Mouse (Mus musculus): ENCODE data around the gene Gm20517.
"Not testable (repeated sequence)": the region's sequence is repeated elsewhere in the genome, so short reads cannot be mapped to it uniquely, and the experiment has no call there.

Gene Gm20517

DNA sequence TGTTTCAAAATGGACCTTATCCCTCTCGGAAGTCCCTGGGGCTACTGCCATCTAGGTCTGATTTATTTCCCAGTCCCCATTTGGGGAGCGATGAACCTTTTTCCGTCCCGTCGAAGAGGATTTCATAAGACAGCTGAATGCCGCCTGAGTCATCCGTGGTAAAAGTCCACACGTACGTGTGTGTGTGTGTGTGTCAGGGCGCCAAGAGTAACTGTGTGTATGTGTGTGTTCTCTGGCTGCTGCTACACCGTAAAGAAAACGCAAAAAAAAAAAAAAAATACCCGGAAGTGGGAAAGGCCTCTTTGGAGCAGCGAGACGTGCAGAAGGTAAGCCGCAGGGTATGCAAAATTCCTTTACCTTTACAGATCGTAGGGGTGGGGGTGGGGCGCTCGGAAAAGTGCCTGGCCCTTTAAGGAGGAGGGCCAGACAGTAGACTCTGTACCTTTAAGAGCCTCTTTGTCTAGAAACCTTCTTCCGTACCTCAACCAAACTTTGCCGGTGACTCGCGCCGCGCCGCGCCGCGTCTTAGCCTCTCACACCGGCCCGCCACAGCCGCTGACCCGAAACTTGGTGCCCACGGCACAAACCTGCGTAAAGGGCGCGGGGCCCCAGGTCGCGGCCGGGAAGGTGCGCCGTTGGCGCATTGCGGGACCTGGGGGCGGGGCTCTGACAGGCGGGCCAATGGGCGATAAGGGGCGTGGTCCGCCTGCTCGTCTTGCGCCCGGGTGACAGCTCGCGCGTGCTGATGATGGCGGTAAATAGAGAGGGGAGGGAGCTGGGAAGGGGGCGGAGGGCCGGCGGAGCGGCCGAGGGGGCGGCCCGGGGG lies 17.7 kb downstream of the Gm20517 start:
- peak; percentile 90 for DNase-seq (ENCODE audit: low spot score)

DNA sequence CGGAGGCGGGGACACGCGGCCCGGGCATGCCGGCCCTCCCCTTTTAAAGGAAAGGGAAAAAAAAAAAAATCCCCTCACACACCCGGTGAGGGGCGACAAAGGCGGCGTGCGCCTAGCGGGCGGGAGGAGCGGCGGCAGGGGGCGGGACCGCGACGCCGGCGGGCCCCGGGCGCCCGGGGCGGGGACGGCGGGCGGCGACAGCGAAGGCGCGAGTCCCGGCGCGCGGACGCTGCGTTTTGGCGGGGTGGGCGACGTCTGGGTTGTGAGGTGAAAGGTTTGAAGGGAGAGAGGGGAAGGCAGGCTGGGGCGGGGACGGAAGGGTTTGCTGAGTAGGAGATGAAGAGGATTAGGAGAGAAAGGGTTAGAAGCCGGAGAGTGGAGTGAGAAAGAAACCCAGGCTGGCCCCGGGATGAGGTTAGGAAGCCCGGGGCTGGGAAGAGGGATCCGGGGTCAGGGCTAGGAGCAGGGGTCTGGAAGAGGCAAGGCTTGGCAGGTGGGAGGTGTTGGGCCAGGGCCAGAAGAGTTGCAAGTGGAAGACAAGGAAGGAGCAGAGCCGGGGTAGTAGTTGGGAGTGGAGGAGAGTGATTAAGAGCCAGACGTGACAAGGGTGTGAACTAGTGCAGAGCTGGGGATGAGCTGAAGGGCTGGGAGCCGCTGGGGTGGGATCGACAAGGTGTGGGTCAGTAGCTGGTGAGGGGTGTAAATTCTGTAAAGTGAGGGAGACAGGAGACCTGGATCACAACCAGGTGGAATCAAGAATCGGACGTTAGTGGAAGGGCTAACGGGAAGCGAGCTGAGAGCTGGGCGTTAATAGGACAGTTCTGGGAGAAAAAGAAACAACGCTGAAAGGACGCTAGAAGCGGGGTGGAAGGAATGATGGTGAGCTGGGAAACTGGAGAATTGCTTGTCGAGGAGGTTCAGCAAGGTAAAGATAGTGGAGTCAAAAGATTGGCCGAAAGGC lies 18.6 kb downstream of the Gm20517 start:
- peak; percentile 12 for DNase-seq (ENCODE audit: low spot score)

DNA sequence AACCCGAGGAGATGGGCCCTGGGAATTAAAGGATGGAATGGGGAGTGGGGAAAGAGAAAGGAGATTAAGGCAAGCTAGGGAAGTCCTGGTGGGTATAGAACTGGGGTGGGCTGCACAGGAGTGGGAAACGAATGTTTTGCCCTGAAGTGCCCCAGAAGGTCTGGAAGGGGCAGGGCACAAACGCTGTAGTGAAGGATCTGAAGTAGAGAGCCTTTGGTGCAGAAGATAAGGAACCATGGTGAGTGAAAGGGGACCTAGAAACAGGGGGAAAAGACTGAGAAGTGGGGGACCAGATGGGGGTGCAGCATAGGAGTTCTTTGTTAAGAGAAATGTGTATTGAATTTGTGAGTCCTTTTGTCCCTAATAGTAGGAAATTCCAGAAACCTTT lies 19.3 kb downstream of the Gm20517 start, which contains the start of gene Usp49:
Gene Usp49 (plus strand): TSS at position 13 of the 388 bp plus-strand sequence.
- no peak for DNase-seq (ENCODE audit: low spot score)

DNA sequence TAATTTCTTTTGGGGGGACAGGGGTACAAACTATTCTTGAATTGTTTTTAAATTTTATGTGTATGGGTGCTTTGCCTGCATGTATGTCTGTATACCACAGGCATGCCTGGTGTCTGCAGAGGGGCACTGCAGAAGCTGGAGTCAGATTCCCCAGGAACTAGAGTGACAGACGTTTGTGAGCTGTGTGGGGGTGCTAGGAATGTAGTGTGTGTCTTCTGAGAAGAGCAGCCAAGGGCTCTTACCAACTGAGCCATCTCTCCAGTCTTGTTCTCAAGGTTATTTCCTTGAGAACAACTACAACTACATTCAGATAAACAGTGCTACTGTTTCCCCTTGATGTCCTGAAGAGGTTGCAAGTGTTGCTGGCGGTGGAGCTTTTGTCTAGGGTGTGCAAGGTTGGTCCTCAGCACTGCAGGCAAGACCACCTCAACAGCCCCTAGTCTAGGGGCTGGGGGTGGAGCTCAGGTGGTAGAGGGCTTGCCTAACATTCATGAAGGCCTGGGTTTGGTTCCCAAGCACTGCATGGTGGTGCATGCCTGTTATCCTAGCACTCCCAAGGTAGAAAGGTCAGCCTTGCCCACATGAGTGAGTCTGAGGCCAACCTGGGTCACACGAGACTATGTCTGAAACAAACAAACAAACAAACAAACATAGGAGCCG lies 20.9 kb downstream of the Gm20517 start:
- DNase-seq (ENCODE audit: low spot score): no peak

DNA sequence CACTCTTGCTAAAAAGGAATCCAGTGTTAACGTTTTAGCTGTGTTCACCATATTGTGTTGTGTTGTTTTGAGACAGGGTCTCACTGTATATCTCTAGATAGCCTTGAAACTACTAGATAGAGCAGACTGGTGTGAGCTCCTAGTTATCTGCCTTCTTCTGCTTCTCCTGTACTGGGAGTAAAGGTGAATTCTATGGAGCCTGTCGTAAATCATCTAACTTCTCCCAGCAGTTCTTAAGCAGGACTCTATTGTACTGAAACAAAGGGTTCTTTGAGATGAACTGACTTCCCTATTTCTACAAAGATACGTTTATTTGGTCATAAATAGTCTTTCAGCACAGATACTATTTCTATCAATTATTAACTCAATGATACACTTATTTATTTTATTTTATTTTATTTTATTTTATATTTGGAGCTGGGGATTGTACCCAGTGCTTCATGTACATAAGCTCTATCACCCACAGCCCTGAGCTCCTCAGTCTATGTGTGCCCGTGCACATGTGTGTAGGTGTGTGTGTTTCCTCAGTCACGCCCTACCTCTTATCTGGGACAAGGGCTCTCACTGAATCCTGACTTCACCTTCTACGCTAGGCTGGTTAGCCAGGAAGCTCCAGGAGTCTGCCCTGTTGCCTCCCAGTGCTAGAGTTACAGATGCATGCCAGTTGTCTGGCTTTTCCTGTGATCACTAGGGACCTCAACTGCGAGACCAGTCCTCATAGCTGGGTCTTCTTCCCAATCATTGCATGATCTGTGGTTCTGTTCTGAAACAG lies 22.8 kb downstream of the Gm20517 start:
- no peak for DNase-seq (ENCODE audit: low spot score)

DNA sequence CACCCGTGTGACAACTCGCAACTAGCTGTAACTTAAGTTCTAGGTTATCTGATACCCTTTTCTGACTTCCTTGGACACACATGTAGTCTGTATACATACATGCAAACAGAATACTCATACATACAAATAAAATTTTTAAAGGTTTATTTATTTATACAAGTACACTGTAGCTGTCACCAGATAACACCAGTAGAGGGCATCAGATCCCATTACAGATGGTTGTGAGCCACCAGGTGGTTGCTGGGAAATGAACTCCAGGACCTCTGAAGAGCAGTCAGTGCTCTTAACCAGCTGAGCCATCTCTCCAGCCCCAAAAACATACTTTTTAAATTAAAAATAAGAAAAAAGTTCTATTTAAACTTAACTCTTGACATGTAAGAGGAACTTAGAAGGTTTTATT lies 31.6 kb downstream of the Gm20517 start:
- no peak for DNase-seq (ENCODE audit: low spot score)

DNA sequence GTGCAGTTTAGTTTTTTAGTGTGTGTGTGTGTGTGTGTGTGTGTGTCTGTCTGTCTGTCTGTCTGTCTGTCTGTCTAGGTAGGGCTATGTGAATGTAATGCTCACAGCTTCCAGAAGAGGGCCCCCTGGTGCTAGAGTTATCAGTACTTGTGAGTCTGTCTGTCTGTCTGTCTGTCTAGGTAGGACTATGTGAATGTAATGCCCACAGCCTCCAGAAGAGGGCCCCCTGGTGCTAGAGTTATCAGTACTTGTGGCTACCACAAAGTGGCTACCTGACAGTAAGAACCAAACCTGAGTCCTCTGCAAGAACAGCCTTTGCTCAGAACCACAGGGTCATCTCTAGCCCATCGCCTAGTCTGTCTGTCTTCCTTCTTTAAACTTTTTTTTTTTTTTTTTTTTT lies 35.3 kb downstream of the Gm20517 start:
- no peak for DNase-seq (ENCODE audit: low spot score)

DNA sequence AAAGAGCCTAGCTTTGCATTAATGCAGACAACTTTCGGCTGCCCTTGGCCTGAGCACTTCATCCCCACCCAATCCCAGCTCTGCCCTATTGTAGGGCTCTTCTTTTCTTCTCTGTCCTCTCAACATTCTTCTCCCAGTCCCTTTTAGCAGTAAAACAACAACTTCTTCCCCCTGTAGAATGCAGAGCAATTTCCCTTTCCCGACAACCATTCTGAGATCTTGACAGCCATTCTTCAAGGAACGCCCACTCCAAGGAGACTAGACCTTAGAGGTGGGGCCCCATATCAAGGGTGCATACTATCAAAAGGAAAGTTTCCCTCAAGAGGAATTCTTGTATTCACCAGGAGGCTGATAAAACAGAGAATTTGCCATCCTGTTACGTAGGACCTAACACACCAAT lies 37.6 kb downstream of the Gm20517 start:
- DNase-seq (ENCODE audit: low spot score): no peak

DNA sequence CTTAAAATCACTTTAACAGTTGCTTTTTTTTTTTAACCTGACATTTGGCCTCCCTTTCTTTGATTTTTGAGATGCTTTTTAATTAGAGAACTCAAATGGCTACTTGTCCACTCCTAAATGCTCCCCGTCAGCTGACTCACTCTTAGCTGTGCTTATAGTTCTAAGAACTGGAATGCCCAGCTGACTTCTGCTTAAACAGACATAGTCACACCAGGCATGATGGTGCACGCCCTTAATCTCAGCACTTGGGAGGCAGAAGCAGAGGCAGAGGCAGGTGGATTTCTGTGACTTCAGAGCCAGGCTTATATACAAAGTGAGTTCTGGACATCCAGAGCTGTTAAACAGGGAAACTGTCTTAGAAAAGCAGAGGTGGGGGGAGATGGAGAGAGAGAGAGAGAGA lies 40.6 kb downstream of the Gm20517 start:
- DNase-seq (ENCODE audit: low spot score): no peak

DNA sequence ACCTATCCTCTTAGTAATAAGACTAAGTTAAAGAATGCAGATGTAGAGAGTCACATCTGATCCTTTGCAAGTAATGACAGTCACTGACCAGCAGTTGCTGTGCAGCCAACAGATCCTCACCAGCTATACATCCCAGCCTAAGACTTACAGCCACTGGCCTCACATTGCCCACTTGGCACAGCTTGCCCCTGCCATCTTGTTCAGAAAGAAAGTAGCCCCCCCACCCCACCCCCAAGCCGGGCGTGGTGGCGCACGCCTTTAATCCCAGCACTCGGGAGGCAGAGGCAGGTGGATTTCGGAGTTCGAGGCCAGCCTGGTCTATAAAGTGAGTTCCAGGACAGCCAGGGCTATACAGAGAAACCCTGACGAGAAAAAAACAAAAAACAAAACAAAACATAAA lies 43.0 kb downstream of the Gm20517 start:
- DNase-seq (ENCODE audit: low spot score): not testable (repeated sequence)

DNA sequence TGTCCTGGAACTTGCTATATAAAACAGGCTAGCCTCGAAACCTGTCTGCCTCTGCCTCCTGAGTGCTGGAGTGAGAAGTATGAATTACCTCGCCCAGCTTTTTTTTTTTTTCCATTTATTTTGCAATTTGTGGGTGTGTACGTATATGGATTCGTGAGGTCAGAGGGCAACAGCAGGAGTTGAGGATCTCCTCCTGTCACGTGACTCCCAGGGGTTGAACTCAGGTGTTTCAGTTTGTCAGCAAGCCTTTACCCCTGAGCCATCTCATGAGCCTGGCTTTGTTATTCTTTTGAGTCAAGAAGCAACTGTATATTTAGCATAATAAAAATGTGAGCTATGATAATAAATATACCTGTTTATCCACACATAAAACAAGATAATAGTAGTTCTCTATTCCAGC lies 44.3 kb downstream of the Gm20517 start:
- DNase-seq (ENCODE audit: low spot score): no peak

DNA sequence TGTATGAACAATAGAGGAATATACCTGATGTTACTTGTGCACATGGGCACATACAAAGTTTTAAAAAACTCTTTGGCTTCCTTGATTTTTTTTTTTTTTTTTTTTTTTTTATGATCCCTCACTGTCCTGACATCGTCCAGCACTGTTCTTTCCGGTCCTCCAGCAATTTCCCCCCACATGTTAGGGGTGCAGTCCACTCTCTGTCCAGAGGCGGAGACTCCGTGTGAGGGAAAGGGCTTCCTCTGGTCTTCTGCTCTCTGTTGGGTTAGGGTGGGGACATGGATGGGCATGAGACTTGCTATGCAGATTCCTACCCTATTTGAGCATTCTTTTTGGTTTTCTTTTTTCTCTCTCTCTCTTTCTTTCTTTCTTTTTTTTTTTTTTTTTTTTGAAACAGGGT lies 46.5 kb downstream of the Gm20517 start:
- no peak for DNase-seq (ENCODE audit: low spot score)

DNA sequence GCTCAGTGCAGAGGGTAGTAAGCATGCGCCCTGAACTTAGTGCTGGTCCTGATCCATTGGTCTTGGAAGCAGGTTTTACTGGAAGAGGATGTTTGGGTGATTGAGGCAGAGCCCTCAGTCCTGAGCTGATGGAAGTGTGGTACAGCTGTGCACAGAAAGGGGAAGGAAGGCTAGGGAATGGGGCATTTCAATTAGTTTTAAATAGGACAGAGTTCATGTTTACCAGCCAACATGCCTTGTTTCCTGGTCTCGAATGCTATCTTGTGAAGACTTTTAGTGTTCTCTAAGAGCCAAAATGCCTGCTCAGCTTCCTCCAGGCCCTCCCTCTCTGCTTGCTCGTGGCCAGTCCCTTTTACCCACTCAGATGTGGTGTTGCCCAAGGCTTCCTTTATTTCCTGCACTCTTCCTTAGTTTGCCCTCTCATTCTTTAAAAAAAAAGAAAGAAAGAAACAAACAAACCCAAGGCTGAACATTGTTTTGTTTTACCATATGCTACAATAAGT lies 47.4 kb downstream of the Gm20517 start:
- DNase-seq (ENCODE audit: low spot score): no peak

DNA sequence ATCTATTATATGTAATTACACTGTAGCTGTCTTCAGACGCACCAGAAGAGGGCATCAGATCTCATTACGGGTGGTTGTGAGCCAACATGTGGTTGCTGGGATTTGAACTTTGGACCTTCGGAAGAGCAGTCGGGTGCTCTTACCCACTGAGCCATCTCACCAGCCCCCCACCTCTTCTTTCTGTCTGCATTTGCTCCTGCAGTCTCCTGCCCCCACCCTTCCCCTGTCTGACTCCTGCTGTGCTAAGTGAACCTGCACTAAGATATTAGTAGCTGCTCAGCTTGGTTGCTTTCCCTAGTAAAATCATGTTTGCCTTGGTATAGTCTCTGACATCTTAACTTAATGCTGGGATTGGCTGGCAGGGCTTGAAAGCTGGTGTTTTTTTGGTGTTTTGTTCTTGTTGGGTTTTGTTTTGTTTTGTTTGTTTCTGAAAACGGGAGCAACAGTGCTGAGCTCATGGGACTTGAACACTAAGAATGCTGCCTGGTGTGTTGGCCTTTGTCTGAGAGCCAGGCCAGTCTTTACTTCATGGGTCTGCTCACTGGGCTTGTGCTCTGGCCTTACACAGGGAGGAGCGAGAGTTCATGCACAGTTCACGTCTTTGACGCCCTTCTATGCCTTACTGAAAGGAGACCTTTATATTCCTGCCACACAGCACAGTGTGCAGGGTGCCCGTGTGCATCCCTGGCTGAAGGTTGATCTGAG lies 51.8 kb downstream of the Gm20517 start:
- DNase-seq (ENCODE audit: low spot score): no peak

DNA sequence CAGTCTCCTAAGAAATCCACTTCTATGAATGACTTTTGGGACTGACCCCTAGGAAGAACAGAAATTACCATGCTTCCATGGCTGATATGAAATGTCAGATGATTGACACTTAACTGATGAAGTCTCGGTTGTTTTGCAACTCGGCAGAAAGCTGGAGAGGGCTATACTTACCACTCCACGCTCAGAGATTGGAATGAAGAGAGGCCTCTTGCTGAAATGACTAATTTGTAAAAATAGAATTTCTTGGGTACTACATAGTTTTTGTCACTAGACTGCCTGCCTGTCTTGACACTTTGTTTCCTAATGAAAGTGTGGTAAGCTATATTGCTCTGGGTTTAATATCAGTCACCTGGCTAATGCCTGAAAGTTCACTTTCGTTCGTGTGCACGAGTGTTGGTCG lies 53.1 kb downstream of the Gm20517 start:
- DNase-seq (ENCODE audit: low spot score): no peak

DNA sequence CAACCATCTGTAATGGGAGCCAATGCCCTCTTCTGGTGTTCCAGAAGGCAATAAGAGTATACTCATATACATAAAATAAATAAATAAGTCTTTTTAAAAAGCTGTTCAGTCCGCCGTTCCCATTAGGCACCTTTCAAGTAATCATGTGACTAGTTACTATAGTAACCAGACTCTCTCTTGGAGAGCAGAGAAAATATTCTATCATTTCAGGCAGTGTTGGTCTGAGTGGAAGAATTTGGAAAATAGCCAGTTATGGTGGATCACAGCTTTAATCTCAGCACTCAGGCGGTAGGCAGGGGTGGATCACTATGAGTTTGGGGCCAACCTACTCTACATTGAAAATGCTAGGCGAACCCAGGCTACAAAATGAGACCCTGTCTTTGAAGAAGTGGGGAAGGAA lies 57.8 kb downstream of the Gm20517 start:
- DNase-seq (ENCODE audit: low spot score): no peak

DNA sequence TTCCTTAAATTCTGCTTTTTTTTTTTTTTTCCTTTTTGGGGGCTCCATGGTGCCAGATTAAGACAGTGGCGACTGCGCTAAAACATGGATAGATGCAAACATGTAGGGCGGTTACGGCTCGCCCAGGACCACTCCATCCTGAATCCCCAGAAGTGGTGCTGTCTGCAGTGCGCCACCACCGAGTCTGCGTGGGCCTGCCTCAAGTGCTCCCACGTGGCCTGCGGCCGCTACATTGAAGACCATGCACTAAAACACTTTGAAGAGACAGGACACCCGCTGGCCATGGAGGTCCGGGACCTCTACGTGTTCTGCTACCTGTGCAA lies 60.6 kb downstream of the Gm20517 start:
- no peak for DNase-seq (ENCODE audit: low spot score)

DNA sequence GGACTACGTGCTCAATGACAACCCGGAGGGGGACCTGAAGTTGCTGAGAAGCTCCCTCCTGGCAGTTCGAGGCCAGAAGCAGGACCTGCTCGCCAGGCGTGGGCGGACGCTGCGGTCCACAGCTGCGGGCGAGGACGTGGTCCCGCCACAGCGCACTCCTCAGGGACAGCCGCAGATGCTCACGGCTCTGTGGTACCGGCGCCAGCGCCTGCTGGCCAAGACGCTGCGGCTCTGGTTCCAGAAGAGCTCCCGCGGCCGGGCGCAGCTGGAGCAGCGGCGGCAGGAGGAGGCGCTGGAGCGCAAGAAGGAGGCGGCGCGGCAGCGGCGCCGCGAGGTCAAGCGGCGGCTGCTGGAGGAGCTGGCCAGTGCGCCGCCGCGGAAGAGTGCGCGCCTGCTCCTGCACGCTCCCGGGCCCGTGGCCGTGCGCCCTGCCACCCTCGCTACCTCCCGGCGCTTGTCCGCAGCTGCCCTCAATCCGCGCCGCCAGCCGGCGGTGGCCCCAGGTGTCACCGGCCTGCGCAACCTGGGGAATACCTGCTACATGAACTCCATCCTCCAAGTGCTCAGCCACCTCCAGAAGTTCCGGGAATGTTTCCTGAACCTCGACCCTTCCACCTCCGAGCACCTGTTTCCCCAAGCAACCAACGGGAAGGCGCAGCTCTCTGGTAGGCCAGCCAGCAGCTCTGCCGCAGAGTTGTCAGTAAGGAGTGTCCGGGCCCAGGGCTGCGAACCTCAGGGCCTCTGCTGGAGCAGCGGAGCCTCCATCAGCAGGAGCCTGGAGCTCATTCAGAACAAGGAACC lies 61.1 kb downstream of the Gm20517 start:
- DNase-seq (ENCODE audit: low spot score): peak; percentile 66

DNA sequence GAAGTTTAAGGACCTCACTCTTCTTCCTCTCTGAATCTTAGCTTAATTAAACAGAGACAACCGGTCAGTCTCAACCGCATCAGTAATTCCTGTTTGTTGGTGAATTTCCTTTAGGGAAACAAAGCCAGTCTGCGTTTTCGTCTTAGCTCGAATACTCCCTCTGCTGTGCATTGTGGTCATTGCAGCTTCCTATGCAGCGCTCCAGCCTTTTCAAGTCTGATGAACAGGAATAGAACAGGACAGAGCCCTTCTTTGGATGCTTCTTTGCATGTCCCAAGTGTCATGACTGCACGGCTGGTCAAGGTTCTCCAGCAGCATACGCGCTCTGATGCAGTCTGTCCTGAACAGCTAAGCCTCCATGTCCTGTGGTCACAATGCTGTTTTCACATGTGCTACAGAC lies 65.2 kb downstream of the Gm20517 start:
- no peak for DNase-seq (ENCODE audit: low spot score)

DNA sequence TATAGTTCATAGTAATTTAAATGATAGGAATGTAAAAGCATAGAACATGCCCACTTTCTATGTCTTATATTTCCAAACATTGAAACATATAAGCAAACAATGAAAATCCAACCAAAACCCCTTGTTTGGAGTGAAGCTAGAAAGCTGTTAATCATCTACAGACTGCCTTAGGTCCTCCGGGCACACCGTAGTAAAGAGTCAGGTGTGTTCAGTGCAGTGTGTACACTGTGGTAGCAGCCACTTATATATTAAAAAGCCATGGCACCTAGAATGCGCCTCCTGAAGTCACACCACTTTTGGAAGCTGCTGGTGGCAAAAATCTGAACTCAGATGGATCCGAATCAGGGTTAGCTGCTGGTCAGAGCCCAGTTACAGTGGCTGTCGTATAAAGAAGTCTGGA lies 66.8 kb downstream of the Gm20517 start:
- DNase-seq (ENCODE audit: low spot score): no peak

All from ovary, adult 18-20 months (tissue).